Mouse (Mus musculus): Measurements from ENCODE around the gene Lrrc7.

GRCm38 (mm10) chr3:158163127-158163526 is 398.9 kb downstream of the Lrrc7 start:
- no peak for TF ChIP-seq CTCF (IDR thresholded peaks at IDR 0.05; ENCODE audit: insufficient read depth, low read length)
- no peak for TF ChIP-seq POLR2A (IDR thresholded peaks at IDR 0.05; ENCODE audit: borderline replicate concordance, extremely low read depth, low read depth, low read length)

Measured in lung, adult 2 months (tissue).